Mouse (Mus musculus) adrenal gland, adult (tissue): Measurements from ENCODE around the gene Aig1.

Experiments
- DNase-seq, 2 experiments: peaks; one replicate each; pipeline ENCODE4 v3.0.0; 2022 to 2023; ENCODE audit warnings: low spot score in 1 of 2; ENCODE audit not compliant: inconsistent age in 2 of 2

Gene Aig1

GRCm38 (mm10) chr10:13782235-13782757 lies 86.5 kb downstream of the Aig1 start:
- no peak for DNase-seq

DNA sequence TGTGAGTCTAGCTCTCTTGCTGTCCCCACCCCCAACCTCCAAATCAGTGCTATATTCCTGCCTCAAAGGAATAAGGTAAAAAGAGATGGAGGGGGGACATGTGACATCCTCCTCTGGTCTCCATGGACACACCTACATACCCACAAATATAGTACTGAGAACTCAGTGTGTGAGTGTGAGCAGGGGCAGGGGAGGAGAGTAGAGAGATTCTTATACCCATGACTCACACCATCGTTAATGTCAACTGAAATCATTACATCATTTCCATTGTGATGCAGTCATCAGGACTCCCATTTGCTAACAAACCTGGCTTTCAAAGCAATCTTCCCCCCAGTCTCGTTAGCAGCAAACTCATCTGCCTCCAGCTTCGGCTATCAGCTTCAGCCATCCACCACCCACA lies 92.8 kb downstream of the Aig1 start:
- DNase-seq = no peak

DNA sequence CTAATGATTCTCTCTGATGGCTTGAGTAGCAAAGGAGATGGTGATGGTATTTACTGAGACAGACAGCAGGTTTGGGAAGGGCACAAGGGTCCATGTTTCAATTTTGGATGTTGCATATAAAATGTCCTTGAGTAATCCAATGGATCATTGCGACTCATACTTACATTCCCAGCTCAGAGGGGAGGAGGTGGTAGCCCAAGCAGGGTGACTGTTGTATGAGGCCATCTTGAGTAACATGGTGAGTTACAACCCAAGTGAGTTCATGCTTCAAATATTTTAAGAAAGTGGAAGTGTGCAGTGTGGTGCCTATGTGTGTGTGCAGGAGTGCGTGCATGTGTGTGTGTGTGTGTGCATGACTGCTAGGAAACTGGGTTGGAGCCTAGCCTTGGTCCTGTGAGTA lies 93.4 kb downstream of the Aig1 start:
- DNase-seq = no peak

DNA sequence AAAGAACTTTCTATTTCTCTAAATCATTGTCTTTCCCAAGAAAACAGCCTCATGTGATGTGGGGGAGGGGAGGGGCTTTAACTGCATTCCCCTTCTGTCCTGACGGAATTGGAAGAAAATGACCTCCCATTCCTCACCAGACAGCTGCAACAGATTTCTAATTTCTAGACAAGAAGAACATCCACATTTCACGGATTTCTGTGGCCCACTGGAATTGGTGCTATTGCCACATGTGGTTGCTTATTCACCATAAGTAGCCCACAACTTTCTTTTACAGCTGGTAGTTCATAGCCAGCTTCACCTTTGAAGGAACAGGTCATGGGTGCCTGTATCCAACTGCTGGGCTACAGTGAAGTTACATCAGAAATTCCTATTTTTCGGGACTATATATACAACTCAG lies 93.9 kb downstream of the Aig1 start:
- no peak for DNase-seq

DNA sequence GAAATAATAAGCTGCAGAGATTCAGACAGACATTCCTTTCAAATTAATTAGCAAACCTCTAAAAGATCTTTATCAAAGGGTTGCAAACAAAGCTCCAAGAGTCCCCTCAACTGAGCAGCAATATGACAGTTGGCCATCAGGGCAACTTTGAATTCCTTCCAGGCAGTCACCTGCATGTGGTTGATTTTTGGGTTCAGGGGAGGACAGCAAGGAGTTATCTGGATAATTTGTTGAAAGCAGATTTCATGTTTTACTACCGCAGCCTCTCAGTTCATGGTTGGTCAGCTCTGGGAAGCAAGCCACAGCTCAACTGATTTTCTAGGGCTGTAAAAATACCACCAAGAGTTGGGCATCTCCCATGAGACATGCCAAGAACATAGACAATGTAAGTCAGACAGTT lies 98.1 kb downstream of the Aig1 start:
- DNase-seq = no peak

GRCm38 (mm10) chr10:13769789-13770188 lies 99.0 kb downstream of the Aig1 start:
- DNase-seq = no peak

GRCm38 (mm10) chr10:13768866-13769265 lies 99.9 kb downstream of the Aig1 start:
- no peak for DNase-seq

DNA sequence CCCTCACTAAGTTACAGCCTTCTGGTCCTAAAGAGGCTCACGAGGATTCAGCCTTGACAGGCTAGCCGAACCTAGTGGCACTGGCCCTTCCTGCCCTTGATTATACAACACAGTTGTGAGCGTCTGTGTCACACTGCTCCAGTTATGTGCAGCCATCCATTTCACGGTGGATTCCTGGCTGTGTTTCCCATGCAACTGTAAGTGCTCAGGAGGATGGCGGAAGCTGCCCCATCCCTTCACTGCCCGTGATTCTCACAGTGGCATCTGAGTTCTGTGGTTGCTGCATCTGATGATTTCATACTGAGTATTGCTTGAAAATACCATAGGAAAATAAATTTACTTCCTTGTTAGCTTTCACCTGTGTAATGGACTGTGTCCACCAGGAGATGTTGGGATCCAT lies 101.7 kb downstream of the Aig1 start:
- DNase-seq = no peak

DNA sequence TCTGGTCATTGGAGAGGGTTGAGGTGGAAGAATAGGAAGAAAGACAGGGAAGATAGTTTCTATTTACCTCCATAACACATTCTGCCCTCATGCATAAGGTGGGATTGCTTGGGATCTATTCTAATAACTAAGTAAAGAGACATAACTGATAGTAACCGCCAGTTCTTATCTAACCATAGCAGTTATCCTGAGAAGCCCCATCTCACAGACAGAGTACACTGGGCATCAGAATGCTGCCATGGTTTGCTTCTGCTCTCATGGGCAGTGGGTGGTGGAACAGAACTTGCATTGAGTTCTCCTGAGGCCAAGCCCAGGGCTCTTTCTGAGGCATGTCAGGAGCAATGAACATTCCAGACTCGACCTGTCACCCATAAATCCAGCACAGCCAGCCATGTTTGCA lies 105.6 kb downstream of the Aig1 start:
- no peak for DNase-seq

DNA sequence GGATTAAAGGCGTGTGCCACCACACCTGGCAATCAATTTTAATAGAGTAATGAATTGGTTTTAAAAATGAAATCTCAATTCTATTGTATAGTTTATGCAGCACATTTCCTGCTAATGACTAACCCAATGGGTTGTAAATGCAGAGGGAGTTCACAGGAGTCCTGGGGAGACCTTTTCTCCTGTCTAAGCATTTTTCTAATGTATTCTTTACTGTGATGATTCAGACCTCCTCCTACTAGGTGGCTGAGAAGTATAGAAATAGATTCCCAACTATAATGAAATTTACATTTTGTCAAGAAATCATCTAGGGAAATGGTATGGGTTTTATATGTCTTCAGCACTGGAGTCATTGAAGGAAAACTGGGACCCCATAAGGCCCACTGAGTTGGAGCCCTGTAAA lies 114.1 kb downstream of the Aig1 start:
- DNase-seq = no peak

DNA sequence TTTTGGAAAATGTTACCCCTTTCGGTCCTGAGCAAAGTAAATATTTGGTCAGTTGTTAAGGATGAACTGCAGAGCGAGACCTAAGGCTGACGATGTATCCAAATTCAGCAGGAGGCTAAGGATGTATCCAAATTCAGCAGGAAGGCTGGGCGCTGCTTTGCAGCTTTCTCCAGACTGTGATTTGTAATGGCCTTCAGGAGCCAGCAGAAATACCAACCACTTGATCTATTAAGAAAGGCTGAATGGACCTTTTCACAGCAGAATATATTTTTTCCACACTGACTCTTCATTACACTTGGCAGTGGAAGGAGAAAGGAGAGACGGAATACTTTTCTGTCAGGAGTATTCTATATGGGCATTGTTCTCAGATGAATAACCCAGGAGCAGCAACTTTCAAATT lies 115.0 kb downstream of the Aig1 start:
- DNase-seq = no peak

DNA sequence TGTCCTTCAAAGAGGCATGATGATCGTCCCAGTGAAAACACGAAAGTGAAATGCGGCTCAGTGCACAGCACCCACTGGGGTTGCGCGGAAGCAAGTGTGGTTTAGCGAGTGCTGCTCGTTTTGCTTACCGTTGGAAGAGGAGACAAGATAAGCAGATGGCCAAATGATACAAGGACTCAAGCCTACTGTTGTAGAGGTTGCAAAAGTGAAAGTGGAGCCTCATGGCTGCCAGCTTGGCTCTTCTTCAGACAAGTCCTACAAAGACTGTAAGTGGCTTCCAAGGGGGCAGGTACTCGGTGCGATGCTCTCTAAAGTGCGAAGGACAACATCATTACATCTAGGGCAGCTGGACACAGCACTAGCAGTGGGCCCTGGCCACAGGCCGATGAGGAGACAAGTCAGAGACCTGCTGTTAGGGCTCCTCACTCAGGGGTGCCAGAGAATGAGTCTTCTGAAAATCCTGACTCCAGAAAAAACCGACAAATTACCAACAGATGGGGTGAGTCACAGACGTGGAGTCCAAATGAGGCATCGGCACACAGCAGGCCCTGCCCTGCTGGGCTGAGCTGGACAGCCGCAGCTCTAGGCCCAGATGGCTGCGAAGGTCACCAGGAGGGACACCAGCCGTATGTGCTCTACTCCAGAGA lies 129.2 kb downstream of the Aig1 start:
- DNase-seq = peak; percentile 30 to 73

- no peak for DNase-seq
Measured at GRCm38 (mm10) chr10:13730039-13730748, 138.6 kb downstream of the Aig1 start.

DNA sequence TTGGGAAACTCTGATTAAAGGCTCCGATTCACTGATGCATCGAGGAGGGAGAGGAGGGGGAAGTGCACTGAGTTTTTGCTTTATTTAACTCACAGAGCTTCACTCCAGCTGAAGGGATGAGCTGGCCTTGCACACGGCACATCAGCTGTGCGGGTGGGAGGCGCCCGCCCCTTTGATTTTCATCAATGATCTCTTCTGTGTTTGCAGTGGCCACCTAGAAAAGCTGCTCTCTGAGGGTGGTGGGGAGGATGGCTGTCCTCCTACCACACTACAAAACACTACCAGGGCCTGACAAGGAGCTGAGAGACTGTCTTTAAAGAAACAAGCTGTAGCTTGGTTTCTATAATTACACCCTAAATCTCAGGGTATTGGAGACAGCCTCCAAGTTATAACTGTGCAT lies 141.1 kb downstream of the Aig1 start:
- DNase-seq = no peak

DNA sequence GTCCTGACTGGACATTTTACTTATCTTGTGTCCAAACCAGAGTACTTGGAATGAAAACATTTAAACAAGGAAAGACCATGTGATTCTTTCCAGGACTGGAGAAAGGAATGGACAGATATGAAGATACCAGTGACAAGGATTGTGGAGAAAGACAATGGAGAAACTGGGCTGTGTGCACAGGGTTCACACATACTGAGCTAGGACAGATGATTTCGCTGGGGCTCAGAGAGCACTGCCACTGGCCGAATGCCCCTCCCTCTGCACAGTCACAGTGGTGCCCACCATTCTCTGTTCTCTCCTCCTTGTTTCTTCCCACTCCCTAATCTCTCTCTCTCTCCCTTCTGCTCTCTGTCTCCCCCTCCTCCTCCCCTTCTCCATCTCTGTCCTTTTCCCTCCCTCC lies 142.6 kb downstream of the Aig1 start:
- no peak for DNase-seq

DNA sequence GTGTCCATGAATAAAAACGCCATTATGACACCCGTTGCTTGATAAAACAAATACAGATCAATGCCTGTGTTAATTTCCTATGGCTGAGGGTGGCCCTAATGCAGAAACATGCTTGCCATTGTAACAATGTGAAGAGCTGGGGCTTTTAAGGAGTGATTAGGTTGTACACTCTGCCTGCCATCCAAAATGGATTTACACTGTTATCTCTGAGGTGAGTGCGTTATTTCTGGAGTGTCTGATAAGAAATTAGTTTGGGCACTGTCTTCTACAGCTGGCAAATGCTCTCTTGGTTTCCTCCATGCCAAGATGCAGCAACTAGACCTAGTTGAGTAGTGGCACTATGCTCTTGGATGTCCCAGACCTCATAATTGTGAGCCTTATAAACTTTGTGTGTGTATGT lies 143.5 kb downstream of the Aig1 start:
- no peak for DNase-seq

DNA sequence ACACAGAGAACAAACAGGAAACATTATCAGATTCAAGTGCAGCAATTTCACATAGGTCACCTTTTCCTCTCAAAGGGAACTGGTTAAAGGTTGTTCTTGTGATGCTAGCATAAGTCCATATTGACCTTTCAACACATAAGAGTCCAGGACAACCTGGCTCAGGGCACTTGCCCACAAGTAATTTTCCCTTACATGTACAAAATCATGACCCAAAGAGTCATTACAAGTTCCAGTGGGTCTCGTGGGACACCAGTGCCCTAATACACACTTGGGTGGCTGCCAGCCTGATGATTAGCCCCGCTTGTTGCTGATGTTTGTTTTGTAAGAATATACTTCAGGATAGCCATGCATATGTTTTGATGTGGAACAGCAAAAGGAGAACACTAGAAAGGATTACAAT lies 152.6 kb downstream of the Aig1 start:
- peak in 1 of 2 experiments; percentile 60 for DNase-seq

DNA sequence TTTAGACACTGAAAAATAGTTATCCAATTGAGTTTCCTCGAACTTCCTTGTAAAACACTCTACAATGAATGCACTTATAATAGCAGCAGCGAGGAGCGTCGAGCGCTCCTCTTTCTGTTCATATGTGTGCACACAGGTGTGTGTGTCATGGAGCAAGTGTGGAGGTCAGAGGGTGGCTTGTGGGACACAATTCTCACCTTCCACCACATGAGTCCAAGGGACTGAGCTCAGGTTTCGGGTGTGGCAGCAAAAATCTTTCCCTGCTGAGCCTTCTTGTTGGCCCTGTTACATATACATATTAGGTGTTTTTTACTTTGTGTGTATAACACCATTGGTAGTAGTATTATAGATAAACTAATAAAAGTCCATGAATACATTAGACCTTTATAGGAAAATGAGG lies 153.2 kb downstream of the Aig1 start:
- no peak for DNase-seq

GRCm38 (mm10) chr10:13714920-13715293 lies 153.9 kb downstream of the Aig1 start:
- DNase-seq = no peak

DNA sequence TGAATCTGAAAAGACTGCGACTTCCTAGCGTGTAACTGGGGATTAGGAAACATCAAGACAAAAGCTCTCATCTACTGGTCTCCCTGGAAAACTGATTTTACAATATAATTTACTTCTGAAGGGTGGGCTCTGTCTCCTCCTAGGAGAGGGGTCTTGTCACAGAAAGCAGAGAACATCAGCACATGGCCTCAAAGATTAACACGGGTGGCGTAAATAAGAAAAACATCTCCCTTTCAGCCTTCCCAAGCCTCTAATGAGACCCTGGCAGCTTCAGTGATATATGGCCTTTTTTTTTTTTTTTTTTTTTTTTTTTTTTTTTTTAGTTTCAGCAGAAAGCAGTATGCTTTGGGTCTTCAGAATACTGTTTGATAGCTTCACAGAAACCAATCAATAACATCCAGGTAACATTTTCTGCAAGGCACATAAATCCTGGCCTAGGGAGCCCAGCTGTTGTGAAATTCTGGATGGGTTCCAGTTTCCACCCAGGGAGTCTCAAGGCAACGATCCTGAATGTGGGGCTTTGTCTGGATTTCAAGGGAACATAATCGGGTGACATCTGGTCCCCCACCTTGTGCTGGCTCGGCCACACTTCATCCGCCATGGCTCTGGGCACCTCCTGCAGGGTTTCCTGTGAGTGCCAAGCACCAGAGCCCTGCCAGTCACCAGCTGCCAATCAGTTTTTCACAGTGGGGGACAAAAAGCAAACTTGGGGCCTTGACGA lies 154.4 kb downstream of the Aig1 start:
- peak in 1 of 2 experiments; percentile 79 for DNase-seq

DNA sequence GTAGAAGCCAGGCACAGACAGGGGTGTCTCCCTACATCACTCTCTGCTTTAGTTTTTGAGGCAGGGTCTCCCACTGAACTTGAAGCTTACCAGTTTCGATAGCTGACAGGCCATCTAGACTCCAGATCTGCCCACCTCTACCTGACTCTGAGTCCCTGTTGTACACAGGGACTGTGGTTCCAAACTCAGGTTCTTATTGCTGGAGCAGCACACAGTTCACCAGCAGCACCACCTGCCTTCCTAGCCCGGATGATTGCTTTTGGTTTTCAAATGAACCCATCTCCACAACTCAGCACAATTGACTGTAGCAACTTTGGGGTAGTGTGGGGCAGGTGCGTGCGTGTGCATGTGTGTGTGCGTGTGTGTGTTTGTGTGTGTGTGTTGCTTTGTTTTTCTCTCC lies 155.1 kb downstream of the Aig1 start:
- no peak for DNase-seq

GRCm38 (mm10) chr10:13713116-13713515 lies 155.7 kb downstream of the Aig1 start:
- DNase-seq = no peak
